Mouse (Mus musculus) ES-E14 (cell line): ENCODE results near the gene Cep295.

Experiments
- HCFC1 ChIP-seq: IDR thresholded peaks from 2 replicates; pipeline ENCODE4 v1.6.1; 2012; ENCODE audit warnings: low read length, inconsistent platforms, borderline replicate concordance; ENCODE audit not compliant: insufficient read depth
- ZC3H11A ChIP-seq: IDR thresholded peaks from 2 replicates; pipeline ENCODE4 v1.6.1; 2012; ENCODE audit warnings: low read depth, mild to moderate bottlenecking, inconsistent platforms, low read length, borderline replicate concordance

GRCm38 (mm10) chr9:15306398-15307119, 51.0 kb downstream of the Cep295 start, which contains the start of gene 4931406C07Rik:
- no peak for TF ChIP-seq HCFC1
- TF ChIP-seq ZC3H11A: no peak
